10 mouse cellular contexts compared by ENCODE assay signal in the genomic region with DNA sequence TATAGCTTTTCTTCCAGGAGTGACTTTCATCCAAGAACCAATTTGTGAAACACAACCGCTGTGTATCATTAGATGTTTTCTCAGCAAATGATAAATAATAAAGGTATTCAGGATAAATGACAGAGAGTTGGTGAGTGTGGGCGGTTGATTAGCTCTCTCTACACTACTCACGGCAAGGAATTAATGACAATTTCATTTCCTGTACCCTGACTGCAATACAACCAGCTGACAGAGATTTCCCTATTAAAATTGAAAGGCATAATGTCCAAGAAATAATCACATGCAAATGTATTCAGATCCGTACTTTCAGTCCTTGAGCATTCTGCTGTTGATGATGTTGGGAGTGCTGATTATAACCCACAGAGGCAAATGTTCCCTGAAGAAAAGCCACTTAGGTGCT.
"Had no signal": no experiment of that assay in that cellular context is flagged by ENCODE, and none has a peak within 500 bp of the region (broad histone marks: within the 10 kb centered on the region; RNA-seq: fewer than 3 reads in every experiment).

No protein-coding gene starts in this region.

- H3K4me2 ChIP-seq: kidney, embryonic 15.5 days; limb, embryonic 13.5 days; neural tube, embryonic 13.5 days had no signal

- H3K9ac ChIP-seq: kidney, embryonic 15.5 days; limb, embryonic 13.5 days; liver, embryonic 14.5 days; neural tube, embryonic 13.5 days had no signal

- H3K9me3 ChIP-seq: kidney, embryonic 15.5 days; limb, embryonic 13.5 days; neural tube, embryonic 13.5 days had no signal

- DNase-seq: kidney, adult 2 months; kidney, postnatal 14 days; left cerebral cortex, postnatal 4 days; lung, adult 18-20 months; right cerebral cortex, postnatal 25 days; thymus, postnatal 36 days had no signal

- H3K4me3 ChIP-seq: kidney, embryonic 15.5 days; limb, embryonic 13.5 days; neural tube, embryonic 13.5 days had no signal

- H3K4me1 ChIP-seq: kidney, embryonic 15.5 days; limb, embryonic 13.5 days; neural tube, embryonic 13.5 days had no signal

- H3K27me3 ChIP-seq: kidney, embryonic 15.5 days; limb, embryonic 13.5 days; neural tube, embryonic 13.5 days had no signal

- H3K27ac ChIP-seq: kidney, embryonic 15.5 days; limb, embryonic 13.5 days; liver, embryonic 14.5 days; neural tube, embryonic 13.5 days had no signal

- H3K36me3 ChIP-seq: kidney, embryonic 15.5 days; limb, embryonic 13.5 days; neural tube, embryonic 13.5 days had no signal
